Mouse (Mus musculus): ENCODE measurements at regions not wholly inside any gene's neighbourhood (a gene's known extent, or its start where the extent isn't known, plus 50 kb on each side); places are given as distances from the start of the nearest gene placed in this dataset.

- Histone ChIP-seq H3K27me3 (ENCODE audit: control insufficient read depth, insufficient read depth, low read length) (no peaks in the 10 kb centered on the region), H3K4me3 (ENCODE audit: control insufficient read depth, low read depth, low read length) (no peak overlapping the region), H3K4me1 (ENCODE audit: control insufficient read depth, insufficient read depth, low read length) (no peaks in the 10 kb centered on the region), H3K36me3 (ENCODE audit: control insufficient read depth, insufficient read depth, low read length) (no peaks in the 10 kb centered on the region), H3K27ac (ENCODE audit: control insufficient read depth, insufficient read depth, low read depth, low read length) (no peak overlapping the region)
- no peak for TF ChIP-seq CTCF (IDR thresholded peaks at IDR 0.05; ENCODE audit: control insufficient read depth, insufficient read depth, insufficient replicate concordance, low read depth, low read length)
Measured at GRCm38 (mm10) chr1:163650577-163651180, 74.4 kb downstream of the Mettl11b start.

GRCm38 (mm10) chr1:163642091-163642490, 82.9 kb downstream of the Mettl11b start:
- H3K27me3 ChIP-seq (ENCODE audit: control insufficient read depth, insufficient read depth, low read length): no peaks in the 10 kb centered on the region
- no peak overlapping the region for H3K27ac ChIP-seq (ENCODE audit: control insufficient read depth, insufficient read depth, low read depth, low read length)
- no peak overlapping the region for H3K4me3 ChIP-seq (ENCODE audit: control insufficient read depth, low read depth, low read length)
- no peaks in the 10 kb centered on the region for H3K4me1 ChIP-seq (ENCODE audit: control insufficient read depth, insufficient read depth, low read length)
- TF ChIP-seq CTCF (IDR thresholded peaks at IDR 0.05; ENCODE audit: control insufficient read depth, insufficient read depth, insufficient replicate concordance, low read depth, low read length): no peak
- TF ChIP-seq POLR2A (IDR thresholded peaks at IDR 0.05; ENCODE audit: control insufficient read depth, low read depth, low read length): no peak
- H3K36me3 ChIP-seq (ENCODE audit: control insufficient read depth, insufficient read depth, low read length): no peaks in the 10 kb centered on the region

- H3K27me3 ChIP-seq (ENCODE audit: control insufficient read depth, insufficient read depth, low read length): no peaks in the 10 kb centered on the region
- TF ChIP-seq CTCF (IDR thresholded peaks at IDR 0.05; ENCODE audit: control insufficient read depth, insufficient read depth, insufficient replicate concordance, low read depth, low read length) (no peak), POLR2A (IDR thresholded peaks at IDR 0.05; ENCODE audit: control insufficient read depth, low read depth, low read length) (no peak)
- no peak overlapping the region for H3K4me3 ChIP-seq (ENCODE audit: control insufficient read depth, low read depth, low read length)
- H3K27ac ChIP-seq (ENCODE audit: control insufficient read depth, insufficient read depth, low read depth, low read length): no peak overlapping the region
- no peaks in the 10 kb centered on the region for H3K36me3 ChIP-seq (ENCODE audit: control insufficient read depth, insufficient read depth, low read length)
- H3K4me1 ChIP-seq (ENCODE audit: control insufficient read depth, insufficient read depth, low read length): no peaks in the 10 kb centered on the region
Measured at GRCm38 (mm10) chr1:163640527-163641228, 84.4 kb downstream of the Mettl11b start.

GRCm38 (mm10) chr1:163630291-163630812, 94.7 kb downstream of the Mettl11b start:
- no peak overlapping the region for H3K4me3 ChIP-seq (ENCODE audit: control insufficient read depth, low read depth, low read length)
- no peak for TF ChIP-seq POLR2A (IDR thresholded peaks at IDR 0.05; ENCODE audit: control insufficient read depth, low read depth, low read length)
- TF ChIP-seq CTCF (IDR thresholded peaks at IDR 0.05; ENCODE audit: control insufficient read depth, insufficient read depth, insufficient replicate concordance, low read depth, low read length): no peak
- H3K4me1 ChIP-seq (ENCODE audit: control insufficient read depth, insufficient read depth, low read length): no peaks in the 10 kb centered on the region
- no peak overlapping the region for H3K27ac ChIP-seq (ENCODE audit: control insufficient read depth, insufficient read depth, low read depth, low read length)
- H3K27me3 ChIP-seq (ENCODE audit: control insufficient read depth, insufficient read depth, low read length): no peaks in the 10 kb centered on the region
- no peaks in the 10 kb centered on the region for H3K36me3 ChIP-seq (ENCODE audit: control insufficient read depth, insufficient read depth, low read length)

GRCm38 (mm10) chr1:163624887-163625286, 100.1 kb downstream of the Mettl11b start:
- Histone ChIP-seq H3K27me3 (ENCODE audit: control insufficient read depth, insufficient read depth, low read length) (no peaks in the 10 kb centered on the region), H3K4me1 (ENCODE audit: control insufficient read depth, insufficient read depth, low read length) (peaks cover 2% of the 10 kb centered on the region), H3K27ac (ENCODE audit: control insufficient read depth, insufficient read depth, low read depth, low read length) (no peak overlapping the region), H3K36me3 (ENCODE audit: control insufficient read depth, insufficient read depth, low read length) (no peaks in the 10 kb centered on the region), H3K4me3 (ENCODE audit: control insufficient read depth, low read depth, low read length) (no peak overlapping the region)
- no peak for TF ChIP-seq CTCF (IDR thresholded peaks at IDR 0.05; ENCODE audit: control insufficient read depth, insufficient read depth, insufficient replicate concordance, low read depth, low read length)
- TF ChIP-seq POLR2A (IDR thresholded peaks at IDR 0.05; ENCODE audit: control insufficient read depth, low read depth, low read length): no peak

GRCm38 (mm10) chr1:163621293-163621692, 103.7 kb downstream of the Mettl11b start:
- Histone ChIP-seq H3K4me3 (ENCODE audit: control insufficient read depth, low read depth, low read length) (no peak overlapping the region), H3K36me3 (ENCODE audit: control insufficient read depth, insufficient read depth, low read length) (no peaks in the 10 kb centered on the region), H3K4me1 (ENCODE audit: control insufficient read depth, insufficient read depth, low read length) (peaks cover 2% of the 10 kb centered on the region), H3K27me3 (ENCODE audit: control insufficient read depth, insufficient read depth, low read length) (no peaks in the 10 kb centered on the region), H3K27ac (ENCODE audit: control insufficient read depth, insufficient read depth, low read depth, low read length) (no peak overlapping the region)
- TF ChIP-seq CTCF (IDR thresholded peaks at IDR 0.05; ENCODE audit: control insufficient read depth, insufficient read depth, insufficient replicate concordance, low read depth, low read length) (no peak), POLR2A (IDR thresholded peaks at IDR 0.05; ENCODE audit: control insufficient read depth, low read depth, low read length) (no peak)

- Histone ChIP-seq H3K36me3 (ENCODE audit: control insufficient read depth, insufficient read depth, low read length) (no peaks in the 10 kb centered on the region), H3K4me3 (ENCODE audit: control insufficient read depth, low read depth, low read length) (no peak overlapping the region), H3K4me1 (ENCODE audit: control insufficient read depth, insufficient read depth, low read length) (peaks cover 2% of the 10 kb centered on the region), H3K27me3 (ENCODE audit: control insufficient read depth, insufficient read depth, low read length) (no peaks in the 10 kb centered on the region), H3K27ac (ENCODE audit: control insufficient read depth, insufficient read depth, low read depth, low read length) (no peak overlapping the region)
- no peak for TF ChIP-seq POLR2A (IDR thresholded peaks at IDR 0.05; ENCODE audit: control insufficient read depth, low read depth, low read length)
- no peak for TF ChIP-seq CTCF (IDR thresholded peaks at IDR 0.05; ENCODE audit: control insufficient read depth, insufficient read depth, insufficient replicate concordance, low read depth, low read length)
Measured at GRCm38 (mm10) chr1:163619831-163620230, 105.2 kb downstream of the Mettl11b start.
